Mouse (Mus musculus) midbrain, embryonic 12.5 days (tissue): ENCODE results near the gene Jarid2. TPM values are rescaled to one million over a fixed set of nuclear protein-coding genes. Genes with fewer than 3 reads are reported as not detected.

ENCODE experiments used
- ATAC-seq: fragments of 200-750 bp; cut with Nextera tagmentation; 2 replicates; pipeline ENCODE4 v1.8.0; 2017; ENCODE audit warnings: low read depth, moderate TSS enrichment, moderate library complexity; ENCODE audit not compliant: low FRiP score
- H3K27ac ChIP-seq: fragments of 300-500 bp; sonication (generic); replicated peaks from 2 replicates; pipeline ENCODE4 v1.5.1; 2016; ENCODE audit warnings: mild to moderate bottlenecking
- H3K27me3 ChIP-seq: fragments of 300-500 bp; sonication (generic); 2 replicates; pipeline ENCODE4 v1.6.1; 2016; ENCODE audit warnings: mild to moderate bottlenecking
- H3K36me3 ChIP-seq: fragments of 300-500 bp; sonication (generic); 2 replicates; pipeline ENCODE4 v1.6.1; 2016
- H3K4me1 ChIP-seq: fragments of 300-500 bp; sonication (generic); 2 replicates; pipeline ENCODE4 v1.6.1; 2016
- H3K4me2 ChIP-seq: fragments of 300-500 bp; sonication (generic); replicated peaks from 2 replicates; pipeline ENCODE4 v1.6.1; 2016; ENCODE audit warnings: mild to moderate bottlenecking, moderate library complexity
- H3K4me3 ChIP-seq: fragments of 300-500 bp; sonication (generic); 2 replicates; pipeline ENCODE4 v1.5.1; 2016; ENCODE audit warnings: mild to moderate bottlenecking
- H3K9ac ChIP-seq: fragments of 300-500 bp; sonication (generic); replicated peaks from 2 replicates; pipeline ENCODE4 v1.6.1; 2016; ENCODE audit warnings: mild to moderate bottlenecking, moderate library complexity
- H3K9me3 ChIP-seq: fragments of 300-500 bp; sonication (generic); 2 replicates; pipeline ENCODE4 v1.6.1; 2016; ENCODE audit warnings: mild to moderate bottlenecking
- WGBS: fragments of 180-500 bp; shearing (Covaris S2); methylation state at CpG from one replicate; pipeline ENCODE4 v1.1.7; 2016; 5-methylcytosine and 5-hydroxymethylcytosine counted together
- polyA plus RNA-seq: library from polyadenylated mRNA; unstranded; fragments of >200 nt; fragmentation: Nextera tagmentation; extraction: Ambion mirVana; gene quantifications from 2 replicates; pipeline ENCODE4 v1.2.1, GENCODE M21; 2016

The Jarid2 gene
- polyA plus RNA-seq, 1 experiment from 2014 or later = 73.7 TPM

GRCm38 (mm10) chr13:44881001-44881400 is 151.7 kb downstream of the Jarid2 start:
- Histone ChIP-seq H3K36me3 (peaks cover 14% of the 10 kb centered on the region; the same call in 1 of the 2 replicates), H3K4me1 (peaks cover 24% of the 10 kb centered on the region), H3K9me3 (no peaks in the 10 kb centered on the region), H3K9ac (no peak overlapping the region), H3K4me2 (no peak overlapping the region), H3K27me3 (no peaks in the 10 kb centered on the region), H3K4me3 (no peak overlapping the region), H3K27ac (no peak overlapping the region)
- no peak for ATAC-seq
- 89% methylated on average over 4 of the region's 4 CpGs for WGBS

DNA sequence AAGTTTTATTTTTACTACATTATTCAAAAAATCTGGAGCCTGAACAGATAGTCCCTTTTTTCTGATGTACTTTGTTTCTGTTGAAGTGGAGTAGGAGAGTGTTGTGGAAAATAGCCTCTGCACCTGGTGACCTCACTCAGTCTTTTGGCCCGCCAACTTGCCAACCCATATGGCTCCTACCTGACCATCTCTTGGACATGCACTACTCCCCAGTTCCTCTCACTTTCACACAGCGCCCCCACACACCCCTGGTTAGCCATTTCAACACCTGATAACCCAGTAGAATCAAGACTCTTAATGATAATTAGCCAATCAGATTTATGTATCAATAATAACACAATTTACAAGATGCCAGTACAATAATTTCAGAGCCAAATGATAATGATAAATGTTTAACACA is 156.9 kb downstream of the Jarid2 start:
- H3K27ac ChIP-seq = no peak overlapping the region
- H3K27me3 ChIP-seq = no peaks in the 10 kb centered on the region
- H3K4me1 ChIP-seq = peaks cover 12% of the 10 kb centered on the region; the same call in 1 of the 2 replicates
- H3K4me2 ChIP-seq = no peak overlapping the region
- ATAC-seq = no peak
- H3K9me3 ChIP-seq = no peaks in the 10 kb centered on the region
- no peak overlapping the region for H3K4me3 ChIP-seq
- WGBS = 97% methylated on average over 2 of the region's 2 CpGs
- H3K36me3 ChIP-seq = peaks cover 19% of the 10 kb centered on the region
- no peak overlapping the region for H3K9ac ChIP-seq

- WGBS = 64% methylated on average over 2 of the region's 2 CpGs
- H3K27me3 ChIP-seq = no peaks in the 10 kb centered on the region
- H3K4me2 ChIP-seq = no peak overlapping the region
- peaks cover 11% of the 10 kb centered on the region for H3K36me3 ChIP-seq
- no peak for ATAC-seq
- no peaks in the 10 kb centered on the region for H3K9me3 ChIP-seq
- no peak overlapping the region for H3K27ac ChIP-seq
- peaks cover 16% of the 10 kb centered on the region; the same call in 1 of the 2 replicates for H3K4me1 ChIP-seq
- H3K9ac ChIP-seq = no peak overlapping the region
- H3K4me3 ChIP-seq = no peak overlapping the region
Measured at GRCm38 (mm10) chr13:44890612-44891011, 161.3 kb downstream of the Jarid2 start.

DNA sequence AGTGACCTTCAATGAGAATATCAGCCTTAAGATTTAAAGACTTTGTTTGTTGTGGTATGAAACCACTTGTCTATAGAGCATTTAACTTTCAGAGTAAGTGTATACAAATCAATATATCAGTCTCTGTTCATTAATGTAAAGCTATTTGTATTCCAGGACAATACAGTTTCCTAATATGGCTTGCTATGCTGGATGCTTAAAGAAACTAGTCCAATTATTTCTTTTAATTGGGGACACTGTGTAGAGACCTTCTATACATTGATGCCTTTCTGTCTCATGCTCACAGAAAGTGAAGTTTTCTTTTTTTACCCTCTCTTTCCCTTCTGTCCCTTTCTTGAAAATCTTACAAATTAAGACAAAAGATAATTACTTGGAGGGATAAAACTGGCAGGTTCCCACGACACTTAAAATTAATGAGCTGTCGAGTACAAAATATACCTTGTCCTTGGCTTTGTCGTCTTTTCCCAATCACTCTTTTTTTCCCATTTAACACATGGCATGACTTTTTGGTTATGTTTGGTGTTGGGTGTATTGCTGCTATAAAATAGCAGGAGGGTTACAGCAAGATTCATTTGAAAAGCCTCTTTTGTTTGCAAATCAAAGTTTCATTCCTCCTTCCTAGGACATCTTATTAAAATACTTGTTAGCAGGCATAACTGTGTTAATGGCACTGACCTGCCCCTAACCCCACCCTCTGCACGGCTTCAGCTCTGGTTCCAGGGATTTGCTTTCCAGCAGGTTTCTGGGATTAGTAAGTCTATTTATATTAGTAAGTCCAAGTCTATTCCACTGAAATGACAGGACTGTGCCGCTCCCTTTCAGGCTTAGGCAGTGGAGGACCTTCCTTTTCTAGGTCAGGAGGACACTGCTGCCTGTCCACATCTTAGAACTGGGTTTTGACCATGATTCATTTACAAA is 162.8 kb downstream of the Jarid2 start:
- ATAC-seq = no peak
- Histone ChIP-seq H3K36me3 (peaks cover 22% of the 10 kb centered on the region), H3K9ac (no peak overlapping the region), H3K4me3 (no peak overlapping the region), H3K9me3 (no peaks in the 10 kb centered on the region), H3K4me1 (peaks cover 16% of the 10 kb centered on the region; the same call in 1 of the 2 replicates), H3K27me3 (no peaks in the 10 kb centered on the region), H3K27ac (no peak overlapping the region), H3K4me2 (no peak overlapping the region)
- WGBS = 73% methylated on average over 5 of the region's 5 CpGs

DNA sequence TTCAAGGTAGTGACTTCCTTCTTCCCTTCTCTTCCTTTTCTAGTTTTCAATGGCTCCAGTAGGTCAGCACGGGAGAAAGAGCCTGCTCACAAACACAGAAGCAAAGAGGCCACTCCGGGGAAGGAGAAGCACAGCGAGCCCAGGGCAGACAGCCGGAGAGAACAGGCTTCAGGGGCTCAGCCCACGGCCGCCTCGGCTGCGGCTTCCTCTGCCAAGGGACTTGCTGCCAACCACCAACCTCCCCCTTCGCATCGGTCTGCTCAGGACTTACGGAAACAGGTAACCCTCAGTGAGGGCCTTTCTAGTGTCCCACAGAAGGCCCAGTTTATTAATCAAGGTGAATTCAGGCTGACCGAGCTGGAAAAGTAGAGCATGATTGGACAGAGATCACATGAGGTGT is 166.9 kb downstream of the Jarid2 start:
- Histone ChIP-seq H3K27ac (no peak overlapping the region), H3K27me3 (no peaks in the 10 kb centered on the region), H3K4me2 (no peak overlapping the region), H3K9ac (no peak overlapping the region), H3K4me1 (peaks cover 10% of the 10 kb centered on the region; the same call in 1 of the 2 replicates), H3K36me3 (peaks cover 41% of the 10 kb centered on the region), H3K9me3 (no peaks in the 10 kb centered on the region), H3K4me3 (no peak overlapping the region)
- 93% methylated on average over 12 of the region's 12 CpGs for WGBS
- ATAC-seq = no peak

GRCm38 (mm10) chr13:44902299-44902698 is 173.0 kb downstream of the Jarid2 start:
- H3K4me1 ChIP-seq = no peaks in the 10 kb centered on the region; the same call in 1 of the 2 replicates
- no peak overlapping the region for H3K4me2 ChIP-seq
- 94% methylated on average over 6 of the region's 6 CpGs for WGBS
- H3K27ac ChIP-seq = no peak overlapping the region
- ATAC-seq = no peak
- no peak overlapping the region for H3K9ac ChIP-seq
- H3K4me3 ChIP-seq = no peak overlapping the region
- H3K27me3 ChIP-seq = no peaks in the 10 kb centered on the region
- H3K36me3 ChIP-seq = peaks cover 75% of the 10 kb centered on the region
- H3K9me3 ChIP-seq = no peaks in the 10 kb centered on the region

DNA sequence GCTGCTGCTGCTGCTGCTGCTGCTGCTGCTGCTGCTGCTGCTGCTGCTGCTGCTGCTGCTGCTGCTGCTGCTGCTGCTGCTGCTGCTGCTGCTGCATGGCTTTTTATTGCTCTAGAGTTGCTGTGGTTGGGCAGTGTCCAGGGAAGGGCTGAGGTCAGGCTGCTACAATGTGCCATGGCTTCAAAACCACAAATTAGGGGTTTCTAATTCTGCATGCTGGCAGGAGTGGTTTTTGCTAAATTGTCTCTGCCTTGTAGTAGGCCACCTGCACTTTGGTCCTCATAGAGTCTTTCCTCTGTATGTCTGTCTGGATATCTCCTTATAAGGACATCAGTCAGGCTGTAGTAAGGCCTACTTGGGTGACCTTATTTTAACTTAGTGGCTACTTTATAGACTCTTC is 174.1 kb downstream of the Jarid2 start:
- H3K9ac ChIP-seq = no peak overlapping the region
- H3K4me2 ChIP-seq = no peak overlapping the region
- H3K4me3 ChIP-seq = no peak overlapping the region
- H3K27ac ChIP-seq = no peak overlapping the region
- peaks cover 76% of the 10 kb centered on the region for H3K36me3 ChIP-seq
- H3K9me3 ChIP-seq = no peaks in the 10 kb centered on the region
- ATAC-seq = no peak
- no peaks in the 10 kb centered on the region; the same call in 1 of the 2 replicates for H3K4me1 ChIP-seq
- no peaks in the 10 kb centered on the region for H3K27me3 ChIP-seq

DNA sequence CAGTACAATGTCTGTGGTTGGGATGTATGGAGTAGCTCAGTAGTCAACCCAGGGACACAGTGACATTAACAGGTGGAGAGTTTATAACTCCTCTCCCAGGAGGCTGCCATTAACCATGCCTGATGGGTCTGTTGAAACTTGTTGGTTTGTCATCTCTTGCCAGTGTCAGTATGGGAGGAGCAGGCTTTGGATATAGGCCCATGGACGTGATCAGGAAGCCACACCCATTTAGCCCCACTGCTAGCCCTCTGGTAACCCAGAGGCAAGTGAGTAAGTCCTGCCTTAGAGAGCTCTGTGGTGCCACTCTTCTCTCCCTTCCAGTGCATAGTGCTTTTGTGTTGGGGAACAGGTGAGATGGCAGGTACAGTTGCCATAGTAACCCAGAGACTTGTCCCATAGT is 175.0 kb downstream of the Jarid2 start:
- H3K36me3 ChIP-seq = peaks cover 74% of the 10 kb centered on the region
- H3K27me3 ChIP-seq = no peaks in the 10 kb centered on the region
- 74% methylated on average over 1 of the region's 1 CpGs for WGBS
- H3K4me1 ChIP-seq = peaks cover 3% of the 10 kb centered on the region; the same call in 1 of the 2 replicates
- H3K4me2 ChIP-seq = no peak overlapping the region
- no peak overlapping the region for H3K4me3 ChIP-seq
- H3K9me3 ChIP-seq = no peaks in the 10 kb centered on the region
- H3K9ac ChIP-seq = no peak overlapping the region
- no peak for ATAC-seq
- H3K27ac ChIP-seq = no peak overlapping the region

DNA sequence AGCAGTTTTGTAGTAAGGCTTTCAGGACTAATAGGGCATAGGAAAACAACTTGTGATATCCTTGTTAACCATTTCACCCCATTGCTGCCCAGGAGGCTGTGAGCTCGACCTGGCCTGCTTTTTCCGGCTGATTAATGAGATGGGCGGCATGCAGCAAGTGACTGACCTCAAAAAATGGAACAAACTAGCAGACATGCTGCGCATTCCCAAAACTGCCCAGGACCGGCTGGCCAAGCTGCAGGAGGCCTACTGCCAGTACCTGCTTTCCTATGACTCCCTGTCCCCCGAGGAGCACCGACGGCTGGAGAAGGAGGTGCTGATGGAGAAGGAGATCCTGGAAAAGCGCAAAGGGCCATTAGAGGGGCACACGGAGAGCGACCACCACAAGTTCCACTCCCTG is 176.9 kb downstream of the Jarid2 start:
- no peak for ATAC-seq
- H3K27me3 ChIP-seq = no peaks in the 10 kb centered on the region
- no peak overlapping the region for H3K4me2 ChIP-seq
- H3K27ac ChIP-seq = no peak overlapping the region
- 92% methylated on average over 11 of the region's 11 CpGs for WGBS
- H3K9me3 ChIP-seq = no peaks in the 10 kb centered on the region
- H3K36me3 ChIP-seq = peaks cover 83% of the 10 kb centered on the region
- no peak overlapping the region for H3K4me3 ChIP-seq
- H3K9ac ChIP-seq = no peak overlapping the region
- peaks cover 3% of the 10 kb centered on the region; the same call in 1 of the 2 replicates for H3K4me1 ChIP-seq

DNA sequence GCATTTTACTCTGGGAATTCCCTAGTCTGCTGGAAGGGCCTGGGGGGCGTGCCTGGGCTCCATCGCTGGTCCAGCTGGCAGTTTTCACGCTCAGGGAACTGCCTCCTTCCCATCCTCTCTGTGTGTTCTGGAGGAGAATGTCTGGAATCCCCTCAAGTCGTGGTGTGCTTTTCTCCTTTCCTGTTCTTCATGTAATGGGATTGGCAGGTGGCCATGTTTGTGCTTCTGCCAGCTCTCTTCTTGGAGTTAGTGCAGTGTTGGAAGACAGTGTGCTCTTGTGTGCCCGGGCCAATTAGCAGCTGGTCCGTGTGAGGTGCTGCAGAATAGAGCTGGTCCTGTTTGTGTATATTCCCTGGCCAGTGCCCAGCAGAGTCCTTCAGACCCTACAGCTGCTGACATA is 178.4 kb downstream of the Jarid2 start:
- whole genome bisulfite sequencing = 63% methylated on average over 6 of the region's 6 CpGs
- Histone ChIP-seq H3K36me3 (peaks cover 87% of the 10 kb centered on the region), H3K4me2 (no peak overlapping the region), H3K4me1 (peaks cover 3% of the 10 kb centered on the region; the same call in 1 of the 2 replicates), H3K27ac (0 out of 2 replicates have a peak overlapping the region, but pooled peaks have one; percentile 12), H3K4me3 (no peak overlapping the region), H3K9ac (no peak overlapping the region), H3K9me3 (no peaks in the 10 kb centered on the region), H3K27me3 (no peaks in the 10 kb centered on the region)
- peak; percentile 65; the same call in 1 of the 2 replicates for ATAC-seq

DNA sequence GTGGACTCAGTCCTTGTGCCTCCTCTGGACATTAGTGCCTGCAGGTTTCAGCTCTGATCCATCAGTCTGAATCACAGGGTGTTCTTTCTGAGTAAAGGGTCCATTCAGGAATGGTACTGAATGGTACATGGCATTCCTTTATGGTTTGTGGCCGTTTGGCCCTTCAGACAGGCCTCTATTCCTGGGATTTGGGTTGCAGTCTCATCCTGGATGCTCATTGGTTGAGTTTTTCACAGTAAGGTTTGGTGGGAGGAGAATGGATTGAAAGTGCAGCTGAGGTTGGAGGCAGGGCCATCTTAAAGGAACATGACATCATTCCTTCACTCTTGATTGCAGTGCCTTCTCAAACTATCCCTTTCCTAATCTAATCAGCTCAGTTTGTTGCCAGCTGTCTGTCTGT is 179.5 kb downstream of the Jarid2 start:
- no peak overlapping the region for H3K4me3 ChIP-seq
- peaks cover 3% of the 10 kb centered on the region; the same call in 1 of the 2 replicates for H3K4me1 ChIP-seq
- no peaks in the 10 kb centered on the region for H3K27me3 ChIP-seq
- H3K9ac ChIP-seq = no peak overlapping the region
- H3K27ac ChIP-seq = no peak overlapping the region
- ATAC-seq = no peak
- peaks cover 89% of the 10 kb centered on the region for H3K36me3 ChIP-seq
- H3K4me2 ChIP-seq = no peak overlapping the region
- 22% methylated on average over 1 of the region's 1 CpGs for WGBS
- H3K9me3 ChIP-seq = no peaks in the 10 kb centered on the region

- H3K9me3 ChIP-seq = no peaks in the 10 kb centered on the region
- peaks cover 96% of the 10 kb centered on the region for H3K36me3 ChIP-seq
- H3K27ac ChIP-seq = no peak overlapping the region
Measured at GRCm38 (mm10) chr13:44912851-44913250, 183.6 kb downstream of the Jarid2 start.

More at GRCm38 (mm10) chr13:44912851-44913250, 183.6 kb downstream of the Jarid2 start:
- ATAC-seq = no peak
- peaks cover 3% of the 10 kb centered on the region; the same call in 1 of the 2 replicates for H3K4me1 ChIP-seq
- H3K4me3 ChIP-seq = no peak overlapping the region
- 91% methylated on average over 2 of the region's 2 CpGs for WGBS
- H3K27me3 ChIP-seq = no peaks in the 10 kb centered on the region
- H3K9ac ChIP-seq = no peak overlapping the region
- H3K4me2 ChIP-seq = no peak overlapping the region
